ENCODE assay signal across 9 mouse cellular contexts in the genomic region with DNA sequence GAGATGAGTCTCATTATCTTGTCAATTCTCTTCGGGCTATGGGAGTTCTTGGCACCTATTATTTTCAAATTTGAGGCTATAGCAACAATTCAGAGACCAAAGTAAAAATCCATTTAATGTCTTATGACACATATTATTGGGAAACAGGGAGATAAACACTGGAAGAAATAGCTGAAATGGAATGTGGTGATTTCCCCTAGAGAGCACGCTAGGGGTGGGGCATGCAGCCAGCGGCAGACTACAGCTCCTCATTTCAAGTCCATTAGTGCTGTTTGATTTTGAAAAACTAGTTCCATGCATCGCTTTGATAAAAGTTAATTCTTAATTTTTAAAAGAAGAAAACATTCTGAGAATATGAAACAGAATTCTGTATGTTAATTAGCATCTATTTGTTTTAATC.
"Had no signal": no experiment of that assay in that cellular context is flagged by ENCODE, and none has a peak within 500 bp of the region (broad histone marks: within the 10 kb centered on the region; RNA-seq: fewer than 3 reads in every experiment).

No protein-coding gene starts in this region.

- H3K9me3 ChIP-seq: limb, embryonic 13.5 days had no signal

- H3K27ac ChIP-seq: kidney, postnatal 0 days; limb, embryonic 13.5 days; liver, embryonic 14.5 days; midbrain, embryonic 12.5 days; neural tube, embryonic 13.5 days had no signal

- H3K4me1 ChIP-seq: midbrain, embryonic 12.5 days; neural tube, embryonic 13.5 days had no signal

- H3K36me3 ChIP-seq: limb, embryonic 13.5 days; midbrain, embryonic 12.5 days; neural tube, embryonic 13.5 days had no signal

- H3K4me3 ChIP-seq: limb, embryonic 13.5 days; midbrain, embryonic 12.5 days; neural tube, embryonic 13.5 days had no signal

- DNase-seq: kidney, adult 9 months; left cerebral cortex, postnatal 4 days; right cerebral cortex, postnatal 14 days; thymus, postnatal 36 days had no signal

- H3K27me3 ChIP-seq: limb, embryonic 13.5 days; midbrain, embryonic 12.5 days; neural tube, embryonic 13.5 days had no signal
